Mouse (Mus musculus): ENCODE data around the gene Sft2d2.

The Sft2d2 gene

DNA sequence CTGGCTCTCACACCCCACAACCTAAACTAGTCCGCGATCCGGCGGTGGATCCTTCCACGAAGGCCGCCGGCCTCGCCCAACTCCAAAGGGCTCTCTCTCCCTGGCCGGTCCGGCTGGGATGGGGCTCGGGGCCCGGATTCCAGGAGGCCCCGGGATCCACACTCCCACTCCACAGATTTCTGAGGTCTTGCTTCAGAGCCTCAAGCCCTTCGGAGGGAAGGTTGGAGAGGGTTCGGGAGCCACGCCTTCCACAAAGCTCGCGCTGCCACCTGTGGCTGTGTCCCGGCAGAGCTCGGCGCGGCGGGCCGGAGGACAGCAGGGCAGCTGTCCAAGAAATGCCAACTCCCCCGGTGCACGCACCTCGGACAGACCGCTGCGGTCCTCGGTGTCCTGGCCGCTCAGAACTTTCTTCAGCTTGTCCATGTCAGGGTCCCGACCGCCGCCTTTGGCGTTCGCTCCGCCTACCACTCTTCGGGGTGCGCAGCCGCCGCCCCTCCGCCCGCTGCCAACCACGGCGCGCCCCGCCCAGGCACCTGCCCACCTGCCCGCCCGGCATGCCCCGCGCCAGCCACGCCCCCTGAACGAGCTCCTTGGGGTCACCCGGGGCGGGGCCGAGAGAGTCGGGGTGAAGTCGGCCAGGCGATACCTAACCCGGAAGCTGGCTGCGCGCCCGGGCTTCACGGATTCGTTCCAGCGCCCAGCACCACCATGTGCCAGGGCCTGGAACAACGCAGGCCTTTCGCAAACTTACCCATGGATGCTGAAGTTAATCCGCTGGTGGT is at the start of gene Sft2d2:
Gene Sft2d2, minus strand, starts transcription at position 559 of the 782 bp plus-strand sequence.
- peak; percentile 95 for DNase-seq

GRCm38 (mm10) chr1:165236321-165237298 is 42.4 kb upstream of the Sft2d2 start, which contains the start of gene Tiprl:
Gene Tiprl, minus strand, starts transcription at chr1:165236996.
- peak; percentile 97 for DNase-seq

GRCm38 (mm10) chr1:165235846-165236245 is 41.6 kb upstream of the Sft2d2 start:
- no peak for DNase-seq

DNA sequence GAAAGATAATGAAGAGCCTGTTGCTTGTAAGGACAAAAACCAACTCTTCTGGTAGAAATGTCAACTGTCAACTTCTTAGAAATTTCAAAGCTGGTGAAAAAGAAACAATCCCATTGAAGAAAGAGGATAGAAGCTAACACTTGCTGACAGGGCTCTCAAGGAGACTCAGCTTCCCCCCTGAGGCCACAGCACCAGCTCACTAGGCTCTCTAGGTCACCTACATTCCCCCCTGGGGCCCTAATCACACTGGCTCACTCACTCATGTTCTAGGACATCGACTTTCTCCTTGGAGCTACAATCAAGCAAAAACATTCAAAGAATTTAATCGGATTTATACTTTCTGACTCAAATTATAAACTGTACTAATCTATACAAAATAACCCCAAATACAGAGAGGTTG is 39.6 kb upstream of the Sft2d2 start:
- peak; percentile 23 for DNase-seq

GRCm38 (mm10) chr1:165230691-165231090 is 36.5 kb upstream of the Sft2d2 start:
- no peak for DNase-seq

DNA sequence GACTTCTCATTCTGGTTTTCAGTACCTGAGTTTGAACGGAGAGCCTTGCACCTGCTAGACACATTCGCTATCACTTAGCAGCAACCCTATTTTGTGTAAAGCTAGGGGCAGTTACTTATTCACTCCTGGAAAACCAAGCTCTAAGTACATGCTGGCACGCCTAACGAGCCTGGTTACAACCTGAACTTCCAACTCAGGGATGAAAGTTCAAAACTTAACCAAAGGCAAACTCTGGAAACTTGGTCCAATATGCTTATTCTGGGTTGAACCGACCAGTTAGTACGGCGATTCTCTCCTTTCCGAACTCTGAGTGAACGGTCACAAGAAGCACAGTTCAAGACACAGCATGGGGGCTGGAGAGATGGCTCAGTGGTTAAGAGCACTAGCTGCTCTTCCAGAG is 35.3 kb upstream of the Sft2d2 start:
- DNase-seq = peak; percentile 76

- no peak for DNase-seq
Observed at GRCm38 (mm10) chr1:165217023-165217589, 22.9 kb upstream of the Sft2d2 start.

- DNase-seq = no peak
Observed at GRCm38 (mm10) chr1:165215831-165216230, 21.6 kb upstream of the Sft2d2 start.

GRCm38 (mm10) chr1:165205591-165205990 is 11.4 kb upstream of the Sft2d2 start:
- DNase-seq = no peak

GRCm38 (mm10) chr1:165203488-165204035 is 9.3 kb upstream of the Sft2d2 start:
- DNase-seq = no peak

DNA sequence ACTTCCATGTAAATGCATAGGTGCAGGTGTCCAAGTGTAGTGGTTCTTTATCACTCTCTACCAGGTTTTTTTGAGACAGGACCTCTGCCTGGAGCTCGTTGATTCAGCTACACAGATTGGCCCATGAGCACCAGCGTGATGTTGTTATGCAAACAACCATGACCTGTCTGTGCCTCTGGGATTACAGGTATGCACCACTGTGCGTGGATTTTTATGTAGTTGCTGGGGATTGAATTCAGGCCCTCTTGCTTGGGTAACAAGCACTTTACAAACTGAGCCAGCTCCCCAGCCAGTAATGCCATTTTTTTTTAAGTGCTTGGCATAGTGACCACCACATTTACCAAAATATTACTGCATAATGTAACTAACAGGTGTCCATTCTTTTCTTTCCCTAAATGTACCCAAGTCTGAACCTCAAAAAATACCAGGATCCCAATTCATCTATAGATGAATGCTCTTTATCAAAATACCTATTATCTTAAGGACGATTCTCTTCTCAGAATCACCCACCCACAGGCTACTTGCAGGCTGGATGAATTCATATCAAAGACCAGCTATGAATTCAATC is 7.3 kb upstream of the Sft2d2 start:
- no peak for DNase-seq

DNA sequence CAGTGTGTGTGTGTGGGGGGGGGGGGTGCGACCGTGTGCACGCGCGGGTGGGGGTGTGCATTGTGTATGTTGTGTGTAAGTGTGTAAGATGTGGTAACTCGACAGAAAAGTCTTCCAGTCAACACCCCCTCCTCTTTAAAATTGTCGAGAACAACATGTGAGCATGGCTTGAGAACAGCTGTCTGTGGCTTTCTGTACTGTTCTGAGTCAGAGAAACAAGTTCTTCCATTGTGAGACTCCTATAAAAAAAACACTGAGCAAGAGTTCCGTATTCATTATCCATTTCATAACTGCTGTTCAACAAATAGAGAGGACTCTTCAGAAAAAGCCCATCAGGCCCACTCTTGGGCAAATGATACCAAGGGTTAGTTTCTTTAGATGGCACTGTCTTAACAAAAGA is 6.5 kb upstream of the Sft2d2 start:
- no peak for DNase-seq

GRCm38 (mm10) chr1:165199639-165200038 is 5.4 kb upstream of the Sft2d2 start:
- no peak for DNase-seq

GRCm38 (mm10) chr1:165198951-165199350 is 4.7 kb upstream of the Sft2d2 start:
- peak; percentile 20 for DNase-seq

- no peak for DNase-seq
Observed at GRCm38 (mm10) chr1:165197875-165198274, 3.6 kb upstream of the Sft2d2 start.

- DNase-seq = no peak
Observed at GRCm38 (mm10) chr1:165195396-165195960, 1.2 kb upstream of the Sft2d2 start.

DNA sequence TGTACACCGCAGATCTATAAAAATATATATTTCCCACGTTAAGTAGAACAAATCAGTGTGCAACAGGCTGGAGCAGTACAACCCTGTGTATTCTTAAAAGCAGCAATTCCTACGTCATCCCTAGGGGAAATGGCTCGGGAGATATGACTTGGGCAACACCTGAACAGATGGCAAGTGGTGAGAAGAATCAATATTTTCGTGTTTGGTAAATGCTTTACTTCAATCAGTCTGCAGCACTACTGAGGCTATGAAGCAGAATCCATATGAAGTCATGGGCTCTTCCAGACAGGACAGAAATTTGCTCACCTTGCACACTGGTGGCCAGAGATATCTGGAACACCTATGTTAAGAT is 400 bp upstream of the Sft2d2 start:
- DNase-seq = no peak

GRCm38 (mm10) chr1:165193426-165193825 is 812 bp downstream of the Sft2d2 start:
- no peak for DNase-seq

- DNase-seq = no peak
Observed at GRCm38 (mm10) chr1:165192714-165193264, 1.4 kb downstream of the Sft2d2 start.

DNA sequence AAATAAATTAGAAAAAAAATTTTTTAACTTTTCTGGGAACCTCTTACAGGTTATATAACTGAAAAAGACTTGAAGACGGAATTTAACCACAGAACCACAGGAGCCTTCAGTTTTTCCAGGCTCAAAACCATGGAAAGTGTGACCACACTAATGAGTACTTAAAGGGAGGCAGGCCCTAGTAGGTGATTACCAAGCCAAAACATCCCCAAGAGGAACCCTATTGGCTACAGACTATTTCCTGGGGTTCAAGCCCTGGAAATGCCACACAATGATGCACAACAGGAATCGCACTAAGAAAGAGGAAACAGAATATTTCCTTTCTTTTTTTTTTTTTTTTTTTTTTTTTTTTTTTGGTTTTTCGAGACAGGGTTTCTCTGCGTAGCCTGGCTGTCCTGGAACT is 2.1 kb downstream of the Sft2d2 start:
- DNase-seq = no peak

GRCm38 (mm10) chr1:165191611-165192010 is 2.6 kb downstream of the Sft2d2 start:
- DNase-seq = no peak

Measured in kidney, adult 11 months (tissue).